Mouse (Mus musculus) retina, postnatal 1 day (tissue): ENCODE data around the gene Acbd7.

Source experiments
- DNase-seq: peaks from one replicate; pipeline ENCODE4 v3.0.0-alpha.2; 2012

Gene Acbd7

GRCm38 (mm10) chr2:3335611-3336301 lies at the start of gene Acbd7:
TSS of gene Acbd7 (plus strand) at chr2:3336168.
- peak; percentile 87 for DNase-seq

GRCm38 (mm10) chr2:3286243-3286642 lies 49.7 kb upstream of the Acbd7 start:
- DNase-seq: no peak

- DNase-seq: no peak
Observed at GRCm38 (mm10) chr2:3289581-3289980, 46.4 kb upstream of the Acbd7 start.

- no peak for DNase-seq
Observed at GRCm38 (mm10) chr2:3292170-3292569, 43.8 kb upstream of the Acbd7 start.

GRCm38 (mm10) chr2:3295826-3296225 lies 40.1 kb upstream of the Acbd7 start:
- no peak for DNase-seq

- no peak for DNase-seq
Observed at GRCm38 (mm10) chr2:3305426-3306025, 30.4 kb upstream of the Acbd7 start.

- DNase-seq: no peak
Observed at GRCm38 (mm10) chr2:3323132-3323531, 12.8 kb upstream of the Acbd7 start.

GRCm38 (mm10) chr2:3324381-3325130 lies 11.4 kb upstream of the Acbd7 start:
- no peak for DNase-seq

- DNase-seq: no peak
Observed at GRCm38 (mm10) chr2:3326547-3326946, 9.4 kb upstream of the Acbd7 start.

GRCm38 (mm10) chr2:3327351-3327750 lies 8.6 kb upstream of the Acbd7 start:
- peak; percentile 78 for DNase-seq

- no peak for DNase-seq
Observed at GRCm38 (mm10) chr2:3331071-3331703, 4.8 kb upstream of the Acbd7 start.

- DNase-seq: no peak
Observed at GRCm38 (mm10) chr2:3332056-3332455, 3.9 kb upstream of the Acbd7 start.

- peak; percentile 98 for DNase-seq
Observed at GRCm38 (mm10) chr2:3332484-3333242, 3.3 kb upstream of the Acbd7 start, which contains the start of gene Rpp38. TSS of gene Rpp38 (minus strand) at chr2:3332643.

GRCm38 (mm10) chr2:3333761-3334160 lies 2.2 kb upstream of the Acbd7 start:
- DNase-seq: no peak

- no peak for DNase-seq
Observed at GRCm38 (mm10) chr2:3348422-3348821, 12.5 kb downstream of the Acbd7 start.

GRCm38 (mm10) chr2:3348919-3349318 lies 13.0 kb downstream of the Acbd7 start:
- DNase-seq: peak; percentile 69

- no peak for DNase-seq
Observed at GRCm38 (mm10) chr2:3353160-3353559, 17.2 kb downstream of the Acbd7 start.

- peak; percentile 58 for DNase-seq
Observed at GRCm38 (mm10) chr2:3355793-3356192, 19.8 kb downstream of the Acbd7 start.

GRCm38 (mm10) chr2:3356311-3356710 lies 20.3 kb downstream of the Acbd7 start:
- DNase-seq: no peak

GRCm38 (mm10) chr2:3357887-3358286 lies 21.9 kb downstream of the Acbd7 start:
- no peak for DNase-seq

GRCm38 (mm10) chr2:3361067-3361466 lies 25.1 kb downstream of the Acbd7 start:
- no peak for DNase-seq

- DNase-seq: peak; percentile 65
Observed at GRCm38 (mm10) chr2:3365127-3365526, 29.2 kb downstream of the Acbd7 start.
